Mouse (Mus musculus): ENCODE measurements around the gene Adgrl2.

Gene Adgrl2

GRCm38 (mm10) chr3:148872563-148872962, 117.8 kb downstream of the Adgrl2 start:
- no peak for DNase-seq

- DNase-seq = no peak
Observed at GRCm38 (mm10) chr3:148871792-148872464, 118.4 kb downstream of the Adgrl2 start.

GRCm38 (mm10) chr3:148867618-148868017, 122.7 kb downstream of the Adgrl2 start:
- DNase-seq = no peak

GRCm38 (mm10) chr3:148866633-148867032, 123.7 kb downstream of the Adgrl2 start:
- DNase-seq = no peak

- DNase-seq = no peak
Observed at GRCm38 (mm10) chr3:148866053-148866452, 124.3 kb downstream of the Adgrl2 start.

- DNase-seq = peak in 1 of 2 experiments; percentile 33
Observed at GRCm38 (mm10) chr3:148865234-148865633, 125.1 kb downstream of the Adgrl2 start.

- no peak for DNase-seq
Observed at GRCm38 (mm10) chr3:148861860-148862259, 128.5 kb downstream of the Adgrl2 start.

- peak in 1 of 2 experiments; percentile 14 for DNase-seq
Observed at GRCm38 (mm10) chr3:148854306-148854910, 135.9 kb downstream of the Adgrl2 start.

- peak; percentile 34 to 45 for DNase-seq
Observed at GRCm38 (mm10) chr3:148853372-148853771, 137.0 kb downstream of the Adgrl2 start.

GRCm38 (mm10) chr3:148852556-148852955, 137.8 kb downstream of the Adgrl2 start:
- no peak for DNase-seq

- DNase-seq = no peak
Observed at GRCm38 (mm10) chr3:148850821-148851220, 139.5 kb downstream of the Adgrl2 start.

GRCm38 (mm10) chr3:148848366-148848765, 142.0 kb downstream of the Adgrl2 start:
- DNase-seq = no peak

GRCm38 (mm10) chr3:148844182-148844581, 146.2 kb downstream of the Adgrl2 start:
- no peak for DNase-seq

- no peak for DNase-seq
Observed at GRCm38 (mm10) chr3:148842533-148842932, 147.8 kb downstream of the Adgrl2 start.

- no peak for DNase-seq
Observed at GRCm38 (mm10) chr3:148838835-148839296, 151.5 kb downstream of the Adgrl2 start.

GRCm38 (mm10) chr3:148838095-148838834, 152.1 kb downstream of the Adgrl2 start:
- DNase-seq = peak; percentile 52 to 63

GRCm38 (mm10) chr3:148835136-148835535, 155.2 kb downstream of the Adgrl2 start:
- no peak for DNase-seq

- DNase-seq = no peak
Observed at GRCm38 (mm10) chr3:148833070-148833769, 157.1 kb downstream of the Adgrl2 start.

GRCm38 (mm10) chr3:148832001-148832400, 158.4 kb downstream of the Adgrl2 start:
- DNase-seq = peak; percentile 9 to 15

- no peak for DNase-seq
Observed at GRCm38 (mm10) chr3:148828519-148828918, 161.8 kb downstream of the Adgrl2 start.

- DNase-seq = no peak
Observed at GRCm38 (mm10) chr3:148823551-148823950, 166.8 kb downstream of the Adgrl2 start.

GRCm38 (mm10) chr3:148821632-148822031, 168.7 kb downstream of the Adgrl2 start:
- no peak for DNase-seq
